Mouse (Mus musculus): Measurements from ENCODE around the gene Rwdd2b. TPM values are rescaled to one million over a fixed set of nuclear protein-coding genes. Genes with fewer than 3 reads are reported as not detected.

The Rwdd2b gene
- polyA plus RNA-seq, 1 experiment, result 10.4 TPM

DNA sequence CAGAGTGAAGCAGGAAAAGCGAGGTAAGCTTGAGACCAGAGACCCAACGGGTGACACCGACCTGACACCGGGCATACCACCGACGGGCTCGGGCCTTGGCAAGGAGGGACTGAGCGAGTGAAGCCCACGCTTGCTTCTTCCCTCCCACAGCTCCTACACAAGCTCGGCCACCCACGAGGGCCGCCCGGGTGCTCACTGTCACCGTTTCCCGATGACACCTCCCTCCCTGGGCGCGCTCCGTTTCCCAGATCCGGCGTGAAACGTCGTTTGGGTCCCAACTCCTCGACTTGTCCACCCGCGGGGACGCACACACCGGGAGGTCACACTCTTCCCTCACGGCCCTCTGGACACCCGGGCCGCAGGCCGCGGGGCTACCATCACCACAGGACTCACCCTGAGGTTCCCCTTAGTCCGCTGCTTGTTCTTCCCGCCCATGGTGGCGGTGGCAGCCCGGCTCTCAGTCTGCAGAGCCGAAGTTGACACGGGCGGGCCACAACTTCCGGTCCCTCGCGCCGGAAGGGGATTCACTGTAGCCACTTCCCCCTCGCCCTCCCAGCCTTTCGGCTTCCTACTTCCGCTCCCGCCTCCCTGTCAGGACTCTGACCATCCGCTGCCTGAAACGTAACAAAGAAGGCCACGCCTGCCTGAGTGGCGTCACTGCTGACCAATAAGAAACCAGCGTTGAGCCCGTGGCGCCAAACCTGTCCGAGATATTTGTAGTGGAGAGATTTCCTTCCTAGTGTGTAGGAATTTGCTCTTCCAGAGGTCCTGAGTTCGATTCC, 8.1 kb downstream of the Rwdd2b start, which contains the start of gene Ltn1:
TSS of gene Ltn1 (minus strand) at position 580 of the 782 bp plus-strand sequence.
- TF ChIP-seq POLR2A (IDR thresholded peaks at IDR 0.05; ENCODE audit: extremely low read depth, insufficient read depth, low read length) (peak; percentile 60; the same call in 1 of the 2 replicates), CTCF (IDR thresholded peaks at IDR 0.05; ENCODE audit: extremely low read depth, insufficient read depth, low read length) (no peak)
- Histone ChIP-seq H3K4me3 (ENCODE audit: insufficient read depth, low read length) (peak within 1 kb of the TSS; percentile 90), H3K27ac (ENCODE audit: insufficient read depth, low read length) (no peak within 1 kb of the TSS)

GRCm38 (mm10) chr16:87427516-87427915, 12.9 kb downstream of the Rwdd2b start:
- Histone ChIP-seq H3K4me3 (ENCODE audit: insufficient read depth, low read length) (no peak overlapping the region), H3K4me1 (ENCODE audit: control insufficient read depth, insufficient read depth, low read length) (no peaks in the 10 kb centered on the region), H3K27ac (ENCODE audit: insufficient read depth, low read length) (no peak overlapping the region)
- TF ChIP-seq CTCF (IDR thresholded peaks at IDR 0.05; ENCODE audit: extremely low read depth, insufficient read depth, low read length), result no peak
- no peak for TF ChIP-seq POLR2A (IDR thresholded peaks at IDR 0.05; ENCODE audit: extremely low read depth, insufficient read depth, low read length)

More for the DNA sequence above, 8.1 kb downstream of the Rwdd2b start, which contains the start of gene Ltn1:
- no peaks in the 10 kb centered on the region for H3K4me1 ChIP-seq (ENCODE audit: control insufficient read depth, insufficient read depth, low read length)

DNA sequence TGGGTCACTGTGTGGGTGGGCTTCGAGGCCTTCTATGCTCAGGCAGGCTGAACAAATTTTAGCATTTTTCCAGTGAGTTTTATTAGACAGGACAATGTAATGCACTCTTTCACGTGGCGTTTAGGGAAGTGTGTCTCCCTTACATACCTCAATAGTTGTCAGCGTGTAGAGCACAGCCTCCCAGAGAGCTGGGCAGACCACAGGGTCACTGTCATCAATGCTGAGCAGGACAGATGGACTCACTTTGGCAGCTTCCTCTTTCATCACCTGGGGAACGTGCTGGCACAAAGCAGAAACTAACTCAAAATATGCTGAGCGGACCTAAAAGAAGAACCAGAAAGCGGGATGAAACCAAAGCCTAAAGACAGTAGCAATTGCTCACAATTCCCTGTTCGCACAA, 19.7 kb downstream of the Rwdd2b start:
- TF ChIP-seq POLR2A (IDR thresholded peaks at IDR 0.05; ENCODE audit: extremely low read depth, insufficient read depth, low read length), result no peak
- TF ChIP-seq CTCF (IDR thresholded peaks at IDR 0.05; ENCODE audit: extremely low read depth, insufficient read depth, low read length), result no peak
- no peaks in the 10 kb centered on the region; the same call in 1 of the 2 replicates for H3K4me1 ChIP-seq (ENCODE audit: control insufficient read depth, insufficient read depth, low read length)

GRCm38 (mm10) chr16:87405001-87405400, 35.4 kb downstream of the Rwdd2b start:
- TF ChIP-seq POLR2A (IDR thresholded peaks at IDR 0.05; ENCODE audit: extremely low read depth, insufficient read depth, low read length) (no peak), CTCF (IDR thresholded peaks at IDR 0.05; ENCODE audit: extremely low read depth, insufficient read depth, low read length) (no peak)
- Histone ChIP-seq H3K4me3 (ENCODE audit: insufficient read depth, low read length) (no peak overlapping the region), H3K4me1 (ENCODE audit: control insufficient read depth, insufficient read depth, low read length) (no peaks in the 10 kb centered on the region), H3K27ac (ENCODE audit: insufficient read depth, low read length) (no peak overlapping the region)

More for the DNA sequence above, 19.7 kb downstream of the Rwdd2b start:
- Histone ChIP-seq H3K27ac (ENCODE audit: insufficient read depth, low read length) (no peak overlapping the region), H3K4me3 (ENCODE audit: insufficient read depth, low read length) (no peak overlapping the region)

DNA sequence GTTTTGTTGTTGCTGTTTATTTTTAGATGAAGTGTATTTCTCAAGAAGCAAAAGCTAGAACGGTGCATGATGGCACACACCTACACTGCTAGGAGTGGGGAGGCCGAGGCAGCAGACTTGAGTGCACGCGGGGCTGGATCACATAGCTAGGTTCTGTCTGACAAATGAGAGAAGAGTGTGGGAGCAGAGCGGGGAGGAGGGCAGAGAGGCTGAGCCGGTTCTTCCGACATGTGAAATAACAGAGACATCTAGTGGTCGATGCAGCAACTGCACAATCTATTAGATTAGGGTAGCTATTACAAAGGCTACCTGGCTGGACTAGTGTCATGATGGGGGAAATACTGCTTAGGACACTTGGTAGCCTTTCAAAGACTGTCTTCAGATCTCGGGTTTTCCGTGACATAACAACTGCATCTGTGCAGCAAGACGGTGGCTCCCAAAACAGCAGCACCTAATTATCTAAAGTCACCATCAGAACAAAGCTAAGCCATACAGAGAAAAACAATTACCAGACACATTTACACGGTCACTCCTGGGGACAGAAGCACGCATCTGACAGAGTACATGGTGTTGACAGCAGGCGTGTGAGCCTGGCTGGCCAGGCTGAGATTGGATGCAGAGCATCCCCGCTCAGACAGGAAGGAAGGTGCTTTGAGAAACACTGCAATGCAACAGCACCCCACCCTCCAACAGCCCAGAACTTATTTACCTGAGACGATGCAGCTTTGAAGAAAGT, 46.4 kb downstream of the Rwdd2b start:
- no peaks in the 10 kb centered on the region for H3K4me1 ChIP-seq (ENCODE audit: control insufficient read depth, insufficient read depth, low read length)
- H3K27ac ChIP-seq (ENCODE audit: insufficient read depth, low read length), result no peak overlapping the region
- TF ChIP-seq CTCF (IDR thresholded peaks at IDR 0.05; ENCODE audit: extremely low read depth, insufficient read depth, low read length), result peak; percentile 63
- no peak for TF ChIP-seq POLR2A (IDR thresholded peaks at IDR 0.05; ENCODE audit: extremely low read depth, insufficient read depth, low read length)
- no peak overlapping the region for H3K4me3 ChIP-seq (ENCODE audit: insufficient read depth, low read length)

GRCm38 (mm10) chr16:87387444-87387977, 52.9 kb downstream of the Rwdd2b start:
- TF ChIP-seq CTCF (IDR thresholded peaks at IDR 0.05; ENCODE audit: extremely low read depth, insufficient read depth, low read length) (no peak), POLR2A (IDR thresholded peaks at IDR 0.05; ENCODE audit: extremely low read depth, insufficient read depth, low read length) (no peak)
- no peak overlapping the region for H3K4me3 ChIP-seq (ENCODE audit: insufficient read depth, low read length)

DNA sequence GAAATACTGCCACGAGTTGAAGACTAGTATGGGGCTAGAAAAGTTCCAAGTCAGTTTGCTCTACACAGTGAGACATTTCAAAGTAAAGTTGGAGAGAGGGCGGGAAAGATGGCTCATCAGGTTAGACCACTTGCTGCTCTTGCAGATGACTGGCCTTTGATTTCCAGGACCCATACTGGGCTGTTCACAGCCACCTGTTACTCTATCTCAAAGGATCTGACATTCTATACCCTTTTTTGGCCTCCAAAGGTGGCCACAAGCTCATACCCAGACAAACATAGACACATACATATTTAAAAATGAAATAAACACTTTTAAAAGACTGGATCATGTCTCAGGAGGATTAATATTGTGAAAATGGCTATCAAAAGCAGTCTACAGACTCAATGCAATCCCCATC, 56.0 kb downstream of the Rwdd2b start:
- Histone ChIP-seq H3K4me3 (ENCODE audit: insufficient read depth, low read length) (no peak overlapping the region), H3K4me1 (ENCODE audit: control insufficient read depth, insufficient read depth, low read length) (no peaks in the 10 kb centered on the region), H3K27ac (ENCODE audit: insufficient read depth, low read length) (no peak overlapping the region)
- TF ChIP-seq POLR2A (IDR thresholded peaks at IDR 0.05; ENCODE audit: extremely low read depth, insufficient read depth, low read length) (no peak), CTCF (IDR thresholded peaks at IDR 0.05; ENCODE audit: extremely low read depth, insufficient read depth, low read length) (no peak)

More at GRCm38 (mm10) chr16:87387444-87387977, 52.9 kb downstream of the Rwdd2b start:
- Histone ChIP-seq H3K4me1 (ENCODE audit: control insufficient read depth, insufficient read depth, low read length) (no peaks in the 10 kb centered on the region), H3K27ac (ENCODE audit: insufficient read depth, low read length) (no peak overlapping the region)

Other genes starting within 250 kb of the Rwdd2b start
- 20.3 and 21.3 TPM in 2 replicates for gene N6amt1, start 86.4 kb downstream of the Rwdd2b start, polyA plus RNA-seq (2012; rRNA removed)
- 17.3 TPM in 2 replicates for gene Ltn1, start 8.0 kb downstream of the Rwdd2b start, polyA plus RNA-seq (2012; rRNA removed)
- gene Usp16, start 14.1 kb upstream of the Rwdd2b start, polyA plus RNA-seq (2012; rRNA removed), result 57.8 and 59.5 TPM in 2 replicates
- 117 and 118 TPM in 2 replicates for gene Cct8, start 55.3 kb upstream of the Rwdd2b start, polyA plus RNA-seq (2012; rRNA removed)
- 1.2 and 1.5 TPM in 2 replicates for gene Map3k7cl, start 112.8 kb upstream of the Rwdd2b start, polyA plus RNA-seq (2012; rRNA removed)

Measured in cortical plate, adult 2 months (tissue).